Mouse (Mus musculus): ENCODE results near the gene Dnm1. TPM values are rescaled to one million over a fixed set of nuclear protein-coding genes. Genes with fewer than 3 reads are reported as not detected.

Gene Dnm1
- polyA plus RNA-seq, 1 experiment = 44.0 TPM

GRCm38 (mm10) chr2:32342539-32343350, 10.4 kb downstream of the Dnm1 start:
- TF ChIP-seq POLR2A (IDR thresholded peaks at IDR 0.05; ENCODE audit: borderline replicate concordance, extremely low read depth, low read depth, low read length) = no peak
- no peak for TF ChIP-seq CTCF (IDR thresholded peaks at IDR 0.05; ENCODE audit: insufficient read depth, low read length)
- WGBS = 65% methylated on average over 6 of the region's 6 CpGs
- Histone ChIP-seq H3K4me3 (replicated peaks; ENCODE audit: extremely low read depth, low read depth, low read length) (no peak overlapping the region), H3K4me1 (ENCODE audit: control insufficient read depth, insufficient read depth, low read length) (no peaks in the 10 kb centered on the region)
- no peak for DNase-seq

- TF ChIP-seq CTCF (IDR thresholded peaks at IDR 0.05; ENCODE audit: insufficient read depth, low read length) (no peak), POLR2A (IDR thresholded peaks at IDR 0.05; ENCODE audit: borderline replicate concordance, extremely low read depth, low read depth, low read length) (no peak)
- 88% methylated on average over 4 of the region's 4 CpGs for WGBS
- H3K4me1 ChIP-seq (ENCODE audit: control insufficient read depth, insufficient read depth, low read length) = no peaks in the 10 kb centered on the region
- no peak for DNase-seq
- no peak overlapping the region for H3K4me3 ChIP-seq (replicated peaks; ENCODE audit: extremely low read depth, low read depth, low read length)
Measured at GRCm38 (mm10) chr2:32342039-32342438, 11.1 kb downstream of the Dnm1 start.

DNA sequence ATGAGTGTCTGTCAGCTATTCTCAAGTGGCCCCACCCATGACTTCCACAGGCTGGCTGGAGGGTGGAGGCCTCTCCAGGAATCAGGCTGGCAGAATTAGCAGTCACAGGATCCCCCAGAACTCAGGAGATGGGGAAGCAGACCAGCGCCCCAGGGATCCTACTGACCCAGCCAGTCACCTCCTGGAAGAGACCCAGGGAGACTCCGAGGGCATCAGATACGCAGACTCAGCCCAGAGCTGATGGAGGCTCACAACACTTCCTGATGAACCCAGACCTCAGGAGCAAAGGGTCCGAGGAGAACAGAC, 11.6 kb downstream of the Dnm1 start:
- no peaks in the 10 kb centered on the region for H3K4me1 ChIP-seq (ENCODE audit: control insufficient read depth, insufficient read depth, low read length)
- H3K4me3 ChIP-seq (replicated peaks; ENCODE audit: extremely low read depth, low read depth, low read length) = no peak overlapping the region
- no peak for TF ChIP-seq CTCF (IDR thresholded peaks at IDR 0.05; ENCODE audit: insufficient read depth, low read length)
- no peak for TF ChIP-seq POLR2A (IDR thresholded peaks at IDR 0.05; ENCODE audit: borderline replicate concordance, extremely low read depth, low read depth, low read length)
- 83% methylated on average over 4 of the region's 4 CpGs for WGBS
- no peak for DNase-seq

GRCm38 (mm10) chr2:32340836-32341633, 12.1 kb downstream of the Dnm1 start:
- no peaks in the 10 kb centered on the region for H3K4me1 ChIP-seq (ENCODE audit: control insufficient read depth, insufficient read depth, low read length)
- TF ChIP-seq CTCF (IDR thresholded peaks at IDR 0.05; ENCODE audit: insufficient read depth, low read length) = no peak
- 79% methylated on average over 13 of the region's 13 CpGs for WGBS
- H3K4me3 ChIP-seq (replicated peaks; ENCODE audit: extremely low read depth, low read depth, low read length) = no peak overlapping the region
- no peak for DNase-seq

GRCm38 (mm10) chr2:32339912-32340642, 13.1 kb downstream of the Dnm1 start:
- no peak for DNase-seq
- Histone ChIP-seq H3K4me3 (replicated peaks; ENCODE audit: extremely low read depth, low read depth, low read length) (no peak overlapping the region), H3K4me1 (ENCODE audit: control insufficient read depth, insufficient read depth, low read length) (no peaks in the 10 kb centered on the region)
- WGBS = 47% methylated on average over 26 of the region's 26 CpGs
- TF ChIP-seq POLR2A (IDR thresholded peaks at IDR 0.05; ENCODE audit: borderline replicate concordance, extremely low read depth, low read depth, low read length) (no peak), CTCF (IDR thresholded peaks at IDR 0.05; ENCODE audit: insufficient read depth, low read length) (no peak)

- no peak overlapping the region for H3K4me3 ChIP-seq (replicated peaks; ENCODE audit: extremely low read depth, low read depth, low read length)
- TF ChIP-seq POLR2A (IDR thresholded peaks at IDR 0.05; ENCODE audit: borderline replicate concordance, extremely low read depth, low read depth, low read length) = no peak
- TF ChIP-seq CTCF (IDR thresholded peaks at IDR 0.05; ENCODE audit: insufficient read depth, low read length) = no peak
- WGBS = 48% methylated on average over 15 of the region's 15 CpGs
- no peak for DNase-seq
- no peaks in the 10 kb centered on the region for H3K4me1 ChIP-seq (ENCODE audit: control insufficient read depth, insufficient read depth, low read length)
Measured at GRCm38 (mm10) chr2:32335888-32336287, 17.2 kb downstream of the Dnm1 start.

DNA sequence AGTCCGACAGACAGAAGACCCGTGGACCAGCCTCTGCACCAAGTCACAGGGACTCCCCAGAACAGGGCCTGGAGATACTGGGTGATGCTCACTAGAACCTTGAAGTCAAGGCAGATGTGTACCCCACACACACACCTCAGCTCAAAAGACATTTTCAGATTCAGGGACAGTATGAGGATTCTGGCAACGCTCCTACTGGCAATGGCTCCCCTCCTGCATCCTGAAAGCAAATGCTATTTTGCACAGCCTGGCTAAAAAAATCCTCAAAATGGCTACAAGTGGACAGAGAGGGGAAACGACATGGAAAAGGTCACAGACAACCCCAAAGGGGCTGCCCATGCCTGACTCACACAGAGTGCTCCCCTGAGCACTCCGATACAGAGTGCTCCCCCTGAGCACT, 21.0 kb downstream of the Dnm1 start:
- 79% methylated on average over 5 of the region's 5 CpGs for WGBS
- TF ChIP-seq POLR2A (IDR thresholded peaks at IDR 0.05; ENCODE audit: borderline replicate concordance, extremely low read depth, low read depth, low read length) (no peak), CTCF (IDR thresholded peaks at IDR 0.05; ENCODE audit: insufficient read depth, low read length) (no peak)
- H3K4me3 ChIP-seq (replicated peaks; ENCODE audit: extremely low read depth, low read depth, low read length) = no peak overlapping the region
- H3K4me1 ChIP-seq (ENCODE audit: control insufficient read depth, insufficient read depth, low read length) = no peaks in the 10 kb centered on the region
- DNase-seq = no peak

DNA sequence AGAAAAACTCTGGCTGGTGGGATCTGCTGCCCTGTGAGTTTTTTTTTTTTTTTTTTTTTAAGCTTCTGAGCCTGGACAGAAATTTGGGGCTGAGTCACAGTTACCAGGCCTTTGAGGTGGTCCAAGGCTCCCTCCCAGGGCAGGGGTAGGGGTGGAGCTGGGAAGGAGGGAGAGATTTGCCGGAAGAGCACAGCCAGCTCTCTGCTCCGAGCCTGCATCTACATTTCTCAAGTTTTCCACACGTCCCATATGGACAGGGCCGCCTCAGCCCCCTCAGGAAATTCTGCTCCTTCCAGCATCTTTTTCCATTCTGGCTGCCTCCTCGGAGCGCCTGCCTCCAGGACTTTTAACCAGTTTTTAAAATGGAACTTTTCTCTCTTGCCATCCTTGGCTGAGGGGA, 23.6 kb downstream of the Dnm1 start:
- WGBS = 58% methylated on average over 6 of the region's 6 CpGs
- no peak overlapping the region for H3K4me3 ChIP-seq (replicated peaks; ENCODE audit: extremely low read depth, low read depth, low read length)
- DNase-seq = no peak
- H3K4me1 ChIP-seq (ENCODE audit: control insufficient read depth, insufficient read depth, low read length) = no peaks in the 10 kb centered on the region
- TF ChIP-seq CTCF (IDR thresholded peaks at IDR 0.05; ENCODE audit: insufficient read depth, low read length) (no peak), POLR2A (IDR thresholded peaks at IDR 0.05; ENCODE audit: borderline replicate concordance, extremely low read depth, low read depth, low read length) (no peak)

- TF ChIP-seq CTCF (IDR thresholded peaks at IDR 0.05; ENCODE audit: insufficient read depth, low read length) (no peak), POLR2A (IDR thresholded peaks at IDR 0.05; ENCODE audit: borderline replicate concordance, extremely low read depth, low read depth, low read length) (no peak)
- WGBS = 40% methylated on average over 13 of the region's 13 CpGs
- no peak overlapping the region for H3K4me3 ChIP-seq (replicated peaks; ENCODE audit: extremely low read depth, low read depth, low read length)
- H3K4me1 ChIP-seq (ENCODE audit: control insufficient read depth, insufficient read depth, low read length) = no peaks in the 10 kb centered on the region
- DNase-seq = no peak
Measured at GRCm38 (mm10) chr2:32328911-32329460, 24.2 kb downstream of the Dnm1 start.

All from lung, adult 2 months (tissue).